Mouse (Mus musculus) adrenal gland, postnatal 25 days (tissue): ENCODE measurements around the gene Marc1. TPM values are rescaled to one million over a fixed set of nuclear protein-coding genes. Genes with fewer than 3 reads are reported as not detected.

Experiments
- DNase-seq: peaks from one replicate; pipeline ENCODE4 v3.0.0; 2021; ENCODE audit warnings: mixed read lengths
- microRNA-seq, 2 experiments: library from miRNA; unstranded; fragments of <30 nt; microRNA quantifications; one replicate each; pipeline ENCODE4 v1.2.0; 2021
- total RNA-seq: library from RNA; stranded (reverse); gene quantifications from 2 replicates; pipeline ENCODE4 v1.2.3, GENCODE M21; 2021

Gene Marc1
- total RNA-seq, 1 experiment from 2014 or later, result 1.4 TPM

GRCm38 (mm10) chr1:184762941-184763340, 48.2 kb downstream of the Marc1 start:
- DNase-seq, result no peak

- DNase-seq, result peak; percentile 14
These were observed 49.1 kb downstream of the Marc1 start for GRCm38 (mm10) chr1:184761988-184762387.

GRCm38 (mm10) chr1:184752671-184753070, 58.4 kb downstream of the Marc1 start:
- DNase-seq, result no peak

- DNase-seq, result no peak
These were observed 60.9 kb downstream of the Marc1 start for GRCm38 (mm10) chr1:184750114-184750664.

GRCm38 (mm10) chr1:184748692-184749152, 62.4 kb downstream of the Marc1 start:
- DNase-seq, result peak; percentile 33

- peak; percentile 65 for DNase-seq
These were observed 73.1 kb downstream of the Marc1 start for GRCm38 (mm10) chr1:184737876-184738479.

- no peak for DNase-seq
These were observed 73.9 kb downstream of the Marc1 start for GRCm38 (mm10) chr1:184737228-184737627.

Small RNA genes lying within 50 kb of the gene (microRNA-seq; reads per million reads assigned to microRNA genes)
- gene Mir1981, result 355 to 374 reads per million in 2 experiments

Other genes starting within 250 kb of the Marc1 start
- 10.6 and 12.8 TPM in 2 replicates for gene Hlx, start 78.7 kb downstream of the Marc1 start, total RNA-seq
- 257 and 310 TPM in 2 replicates for gene Marc2, start 35.1 kb upstream of the Marc1 start, total RNA-seq
- gene C130074G19Rik, start 71.9 kb upstream of the Marc1 start, total RNA-seq, result 20.8 and 24.7 TPM in 2 replicates
- 6.4 and 6.6 TPM in 2 replicates for gene Mark1, start 188.3 kb upstream of the Marc1 start, total RNA-seq